Mouse (Mus musculus) left cerebral cortex, adult 18-20 months (tissue): ENCODE data around the gene Zfp868. TPM values are rescaled to one million over a fixed set of nuclear protein-coding genes. Genes with fewer than 3 reads are reported as not detected.
"Not testable (repeated sequence)": the region's sequence is repeated elsewhere in the genome, so short reads cannot be mapped to it uniquely, and the experiment has no call there.

Source experiments
- DNase-seq, 2 experiments: peaks; one replicate each; pipeline ENCODE4 v3.0.0; 2021 to 2022; ENCODE audit warnings: low spot score in 2 of 2, mixed read lengths in 1 of 2
- long read RNA-seq, 2 experiments: library from polyadenylated mRNA; stranded (forward); transcript quantifications; one replicate each; pipeline ENCODE4 v2.0.0; 2021
- total RNA-seq, 2 experiments: library from RNA; stranded (reverse); gene quantifications; 2 replicates each; pipeline ENCODE4 v1.2.3; 2021

Gene Zfp868
- total RNA-seq: 10 to 100 TPM; 19.2 to 19.6 TPM
- long read RNA-seq, experiment 1, transcript Zfp868-202 (5 exons, 2,259 nt): major isoform, 9 of 16 reads
- long read RNA-seq, experiment 1, partial matches to known transcripts: 1 of 16 reads
- long read RNA-seq, experiment 1, other reads (novel, unspliced or antisense): 6 of 16 reads
- long read RNA-seq, experiment 2, transcript Zfp868-202 (5 exons, 2,259 nt): major isoform, 18 of 22 reads
- long read RNA-seq, experiment 2, partial matches to known transcripts: 0 of 22 reads
- long read RNA-seq, experiment 2, other reads (novel, unspliced or antisense): 4 of 22 reads

- DNase-seq: peak; percentile 99
Observed at GRCm38 (mm10) chr8:69625095-69625789, at the start of gene Zfp868. TSS of gene Zfp868 (minus strand) at chr8:69625548.

GRCm38 (mm10) chr8:69665051-69665450 lies 39.7 kb upstream of the Zfp868 start:
- DNase-seq: not testable (repeated sequence)

GRCm38 (mm10) chr8:69661294-69661693 lies 35.9 kb upstream of the Zfp868 start:
- no peak for DNase-seq

GRCm38 (mm10) chr8:69654358-69654981 lies 29.1 kb upstream of the Zfp868 start, which contains the start of gene Zfp964:
TSS of gene Zfp964 (plus strand) at chr8:69654479.
- peak; percentile 94 to 95 for DNase-seq

GRCm38 (mm10) chr8:69653808-69654357 lies 28.5 kb upstream of the Zfp868 start:
- DNase-seq: no peak

GRCm38 (mm10) chr8:69618078-69618477 lies 7.3 kb downstream of the Zfp868 start:
- DNase-seq: no peak

GRCm38 (mm10) chr8:69614687-69615086 lies 10.7 kb downstream of the Zfp868 start:
- DNase-seq: no peak

- DNase-seq: not testable (repeated sequence)
Observed at GRCm38 (mm10) chr8:69597598-69597997, 27.8 kb downstream of the Zfp868 start.

GRCm38 (mm10) chr8:69584611-69585202 lies 40.6 kb downstream of the Zfp868 start:
- peak; percentile 41 to 63 for DNase-seq

GRCm38 (mm10) chr8:69584201-69584600 lies 41.1 kb downstream of the Zfp868 start:
- DNase-seq: peak in 1 of 2 experiments; percentile 10

Other genes with a start within 250 kb of the Zfp868 start
- gene Gm9495, start 172.0 kb downstream of the Zfp868 start, total RNA-seq: not detected
- gene Gm7697, start 102.6 kb downstream of the Zfp868 start, total RNA-seq: not detected
- gene Zfp964, start 28.9 kb upstream of the Zfp868 start, total RNA-seq: 1 to 10 TPM; 3.1 to 4.9 TPM
- gene Zfp869, start 85.2 kb upstream of the Zfp868 start, total RNA-seq: 10 to 100 TPM; 21.0 to 22.5 TPM
- gene Zfp963, start 124.4 kb upstream of the Zfp868 start, total RNA-seq: 1 to 10 TPM; 2.6 to 5.1 TPM
- gene Gm20422, start 149.3 kb upstream of the Zfp868 start, total RNA-seq: 1 to 10 TPM in 1 of 2 experiments, not detected in 1; 1.3 TPM
- 10 to 100 TPM; 36.2 to 36.4 TPM for gene Atp13a1, start 165.6 kb upstream of the Zfp868 start, total RNA-seq
- gene Zfp866, start 165.6 kb upstream of the Zfp868 start, total RNA-seq: 10 to 100 TPM; 26.6 to 27.8 TPM
- gene Gmip, start 183.1 kb upstream of the Zfp868 start, total RNA-seq: 10 to 100 TPM in 1 of 2 experiments, 1 to 10 TPM in 1; 9.0 to 12.8 TPM
- gene Lpar2, start 196.9 kb upstream of the Zfp868 start, total RNA-seq: under 1 TPM; 0.59 to 0.60 TPM
- 10 to 100 TPM; 14.1 to 17.8 TPM for gene Pbx4, start 206.9 kb upstream of the Zfp868 start, total RNA-seq